Mouse (Mus musculus): ENCODE measurements at regions not wholly inside any gene's neighbourhood (a gene's known extent, or its start where the extent isn't known, plus 50 kb on each side); places are given as distances from the start of the nearest gene placed in this dataset.

DNA sequence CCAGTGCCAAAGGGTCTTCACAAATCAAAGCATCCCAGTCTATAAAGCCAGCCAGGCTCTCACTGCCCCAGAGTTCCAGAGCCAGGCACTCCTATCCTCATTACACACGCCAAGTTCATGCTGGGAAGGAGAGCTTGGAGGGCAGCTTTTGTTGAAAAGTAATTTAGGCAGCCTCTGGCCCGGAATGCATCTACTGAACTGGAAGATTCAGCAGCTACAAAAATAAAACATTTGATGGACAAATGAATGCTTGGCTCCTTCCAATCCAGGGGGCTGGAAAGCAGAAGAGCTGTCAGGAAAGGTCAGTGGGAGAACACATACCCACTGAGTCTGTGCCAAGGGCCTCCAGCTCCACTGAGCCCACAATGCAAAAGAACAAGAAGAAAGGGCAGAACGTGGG lies 96.4 kb upstream of the Ngly1 start:
- H3K27ac ChIP-seq (ENCODE audit: low read length): no peak overlapping the region
- no peaks in the 10 kb centered on the region for H3K9me3 ChIP-seq (ENCODE audit: control insufficient read depth, low read length)
- no peak overlapping the region for H3K9ac ChIP-seq (replicated peaks; ENCODE audit: low read depth, low read length)
- no peak overlapping the region for H3K4me3 ChIP-seq (replicated peaks; ENCODE audit: low read length)
- H3K36me3 ChIP-seq (ENCODE audit: control insufficient read depth, insufficient read depth): no peaks in the 10 kb centered on the region
- no peak overlapping the region for H3K4me2 ChIP-seq (ENCODE audit: low read length)
- no peaks in the 10 kb centered on the region for H3K27me3 ChIP-seq (replicated peaks; ENCODE audit: control insufficient read depth, insufficient read depth, low read length)
- 21% methylated on average over 3 of the region's 3 CpGs for WGBS
- peak; percentile 91 for ATAC-seq
- H3K4me1 ChIP-seq (replicated peaks; ENCODE audit: control insufficient read depth, insufficient read depth, low read length): no peaks in the 10 kb centered on the region

- 73% methylated on average over 1 of the region's 1 CpGs for WGBS
- Histone ChIP-seq H3K9me3 (ENCODE audit: control insufficient read depth, low read length) (no peaks in the 10 kb centered on the region), H3K4me3 (replicated peaks; ENCODE audit: low read length) (no peak overlapping the region), H3K9ac (replicated peaks; ENCODE audit: low read depth, low read length) (no peak overlapping the region), H3K4me1 (replicated peaks; ENCODE audit: control insufficient read depth, insufficient read depth, low read length) (no peaks in the 10 kb centered on the region), H3K27ac (ENCODE audit: low read length) (no peak overlapping the region), H3K27me3 (replicated peaks; ENCODE audit: control insufficient read depth, insufficient read depth, low read length) (no peaks in the 10 kb centered on the region), H3K36me3 (ENCODE audit: control insufficient read depth, insufficient read depth) (no peaks in the 10 kb centered on the region), H3K4me2 (ENCODE audit: low read length) (no peak overlapping the region)
- ATAC-seq: no peak
Observed at GRCm38 (mm10) chr14:16155106-16155505, 94.0 kb upstream of the Ngly1 start.

- no peaks in the 10 kb centered on the region for H3K36me3 ChIP-seq (ENCODE audit: control insufficient read depth, insufficient read depth)
- 78% methylated on average over 1 of the region's 1 CpGs for WGBS
- no peak overlapping the region for H3K9ac ChIP-seq (replicated peaks; ENCODE audit: low read depth, low read length)
- no peak overlapping the region for H3K27ac ChIP-seq (ENCODE audit: low read length)
- no peaks in the 10 kb centered on the region for H3K9me3 ChIP-seq (ENCODE audit: control insufficient read depth, low read length)
- H3K27me3 ChIP-seq (replicated peaks; ENCODE audit: control insufficient read depth, insufficient read depth, low read length): no peaks in the 10 kb centered on the region
- H3K4me2 ChIP-seq (ENCODE audit: low read length): no peak overlapping the region
- H3K4me3 ChIP-seq (replicated peaks; ENCODE audit: low read length): no peak overlapping the region
- no peaks in the 10 kb centered on the region for H3K4me1 ChIP-seq (replicated peaks; ENCODE audit: control insufficient read depth, insufficient read depth, low read length)
- no peak for ATAC-seq
Observed at GRCm38 (mm10) chr14:16170226-16170625, 78.9 kb upstream of the Ngly1 start.

DNA sequence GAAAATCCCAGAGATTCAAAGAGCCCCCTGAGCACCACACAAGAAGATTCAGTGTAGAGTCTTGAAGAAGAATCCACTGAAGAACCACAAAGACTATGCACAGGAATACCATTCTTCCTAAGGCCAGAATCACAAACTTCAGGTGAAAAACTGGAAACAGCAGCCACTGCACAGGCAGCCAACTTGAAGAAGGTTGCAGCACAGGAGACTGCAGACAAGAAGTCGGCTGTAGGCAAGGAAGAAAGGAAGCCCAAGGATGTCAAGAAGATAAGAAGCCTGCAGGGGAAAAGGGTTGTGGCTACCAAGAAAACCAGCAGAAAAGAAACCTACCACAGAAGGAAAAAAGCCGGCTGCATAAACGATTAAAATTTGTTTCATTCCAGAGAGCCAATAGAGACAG lies 76.8 kb upstream of the Ngly1 start:
- Histone ChIP-seq H3K27me3 (replicated peaks; ENCODE audit: control insufficient read depth, insufficient read depth, low read length) (no peaks in the 10 kb centered on the region), H3K27ac (ENCODE audit: low read length) (no peak overlapping the region), H3K4me1 (replicated peaks; ENCODE audit: control insufficient read depth, insufficient read depth, low read length) (no peaks in the 10 kb centered on the region), H3K9me3 (ENCODE audit: control insufficient read depth, low read length) (no peaks in the 10 kb centered on the region), H3K36me3 (ENCODE audit: control insufficient read depth, insufficient read depth) (no peaks in the 10 kb centered on the region), H3K4me2 (ENCODE audit: low read length) (no peak overlapping the region), H3K9ac (replicated peaks; ENCODE audit: low read depth, low read length) (no peak overlapping the region), H3K4me3 (replicated peaks; ENCODE audit: low read length) (no peak overlapping the region)
- WGBS: 91% methylated on average over 3 of the region's 3 CpGs
- ATAC-seq: no peak

GRCm38 (mm10) chr14:16173292-16173691 lies 75.8 kb upstream of the Ngly1 start:
- H3K9me3 ChIP-seq (ENCODE audit: control insufficient read depth, low read length): no peaks in the 10 kb centered on the region
- H3K27me3 ChIP-seq (replicated peaks; ENCODE audit: control insufficient read depth, insufficient read depth, low read length): no peaks in the 10 kb centered on the region
- H3K4me3 ChIP-seq (replicated peaks; ENCODE audit: low read length): no peak overlapping the region
- H3K9ac ChIP-seq (replicated peaks; ENCODE audit: low read depth, low read length): no peak overlapping the region
- H3K4me1 ChIP-seq (replicated peaks; ENCODE audit: control insufficient read depth, insufficient read depth, low read length): no peaks in the 10 kb centered on the region
- WGBS: 84% methylated on average over 3 of the region's 3 CpGs
- ATAC-seq: no peak
- H3K27ac ChIP-seq (ENCODE audit: low read length): no peak overlapping the region
- no peak overlapping the region for H3K4me2 ChIP-seq (ENCODE audit: low read length)
- no peaks in the 10 kb centered on the region for H3K36me3 ChIP-seq (ENCODE audit: control insufficient read depth, insufficient read depth)

- H3K9ac ChIP-seq (replicated peaks; ENCODE audit: low read depth, low read length): no peak overlapping the region
- ATAC-seq: 0 out of 2 replicates have a peak, but pooled peaks have one; percentile 50
- no peak overlapping the region for H3K4me2 ChIP-seq (ENCODE audit: low read length)
- 80% methylated on average over 3 of the region's 3 CpGs for WGBS
- no peaks in the 10 kb centered on the region for H3K9me3 ChIP-seq (ENCODE audit: control insufficient read depth, low read length)
- H3K27ac ChIP-seq (ENCODE audit: low read length): no peak overlapping the region
- H3K27me3 ChIP-seq (replicated peaks; ENCODE audit: control insufficient read depth, insufficient read depth, low read length): no peaks in the 10 kb centered on the region
- H3K36me3 ChIP-seq (ENCODE audit: control insufficient read depth, insufficient read depth): no peaks in the 10 kb centered on the region
- H3K4me3 ChIP-seq (replicated peaks; ENCODE audit: low read length): no peak overlapping the region
- no peaks in the 10 kb centered on the region for H3K4me1 ChIP-seq (replicated peaks; ENCODE audit: control insufficient read depth, insufficient read depth, low read length)
Observed at GRCm38 (mm10) chr14:16178227-16178626, 70.9 kb upstream of the Ngly1 start.

- 82% methylated on average over 2 of the region's 2 CpGs for WGBS
- Histone ChIP-seq H3K4me3 (replicated peaks; ENCODE audit: low read length) (no peak overlapping the region), H3K4me2 (ENCODE audit: low read length) (no peak overlapping the region), H3K9me3 (ENCODE audit: control insufficient read depth, low read length) (no peaks in the 10 kb centered on the region), H3K27ac (ENCODE audit: low read length) (no peak overlapping the region), H3K27me3 (replicated peaks; ENCODE audit: control insufficient read depth, insufficient read depth, low read length) (no peaks in the 10 kb centered on the region), H3K36me3 (ENCODE audit: control insufficient read depth, insufficient read depth) (no peaks in the 10 kb centered on the region), H3K4me1 (replicated peaks; ENCODE audit: control insufficient read depth, insufficient read depth, low read length) (no peaks in the 10 kb centered on the region), H3K9ac (replicated peaks; ENCODE audit: low read depth, low read length) (no peak overlapping the region)
- no peak for ATAC-seq
Observed at GRCm38 (mm10) chr14:16181822-16182221, 67.3 kb upstream of the Ngly1 start.

GRCm38 (mm10) chr14:16185246-16185645 lies 63.8 kb upstream of the Ngly1 start:
- Histone ChIP-seq H3K9ac (replicated peaks; ENCODE audit: low read depth, low read length) (no peak overlapping the region), H3K4me1 (replicated peaks; ENCODE audit: control insufficient read depth, insufficient read depth, low read length) (no peaks in the 10 kb centered on the region), H3K9me3 (ENCODE audit: control insufficient read depth, low read length) (no peaks in the 10 kb centered on the region), H3K4me2 (ENCODE audit: low read length) (no peak overlapping the region), H3K27ac (ENCODE audit: low read length) (no peak overlapping the region), H3K36me3 (ENCODE audit: control insufficient read depth, insufficient read depth) (no peaks in the 10 kb centered on the region), H3K27me3 (replicated peaks; ENCODE audit: control insufficient read depth, insufficient read depth, low read length) (no peaks in the 10 kb centered on the region), H3K4me3 (replicated peaks; ENCODE audit: low read length) (no peak overlapping the region)
- ATAC-seq: no peak
